Mouse (Mus musculus) lung, embryonic 15.5 days (tissue): ENCODE results near the gene Kdf1. TPM values are rescaled to one million over a fixed set of nuclear protein-coding genes. Genes with fewer than 3 reads are reported as not detected.

Experiments
- ATAC-seq: fragments of 200-750 bp; cut with Nextera tagmentation; 2 replicates; pipeline ENCODE4 v1.8.0; 2017; ENCODE audit warnings: moderate number of reproducible peaks, borderline replicate concordance; ENCODE audit not compliant: low FRiP score, low TSS enrichment; ENCODE audit errors: extremely low read depth
- H3K27ac ChIP-seq: fragments of 300-500 bp; sonication (generic); 2 replicates; pipeline ENCODE4 v1.5.1; 2015; ENCODE audit warnings: moderate library complexity, mild to moderate bottlenecking, inconsistent platforms
- H3K27me3 ChIP-seq: fragments of 300-500 bp; sonication (generic); 2 replicates; pipeline ENCODE4 v1.6.1; 2015; ENCODE audit warnings: inconsistent platforms
- H3K36me3 ChIP-seq: fragments of 300-500 bp; sonication (generic); 2 replicates; pipeline ENCODE4 v1.6.1; 2015; ENCODE audit warnings: inconsistent platforms
- H3K4me1 ChIP-seq: fragments of 300-500 bp; sonication (generic); 2 replicates; pipeline ENCODE4 v1.6.1; 2015; ENCODE audit warnings: inconsistent platforms
- H3K4me2 ChIP-seq: fragments of 300-500 bp; sonication (generic); 2 replicates; pipeline ENCODE4 v1.6.1; 2015; ENCODE audit warnings: inconsistent platforms, mild to moderate bottlenecking, moderate library complexity
- H3K4me3 ChIP-seq: fragments of 300-500 bp; sonication (generic); 2 replicates; pipeline ENCODE4 v1.5.1; 2015; ENCODE audit warnings: mild to moderate bottlenecking, inconsistent platforms
- H3K9ac ChIP-seq: fragments of 300-500 bp; sonication (generic); 2 replicates; pipeline ENCODE4 v1.6.1; 2015; ENCODE audit warnings: inconsistent platforms
- H3K9me3 ChIP-seq: fragments of 300-500 bp; sonication (generic); 2 replicates; pipeline ENCODE4 v1.6.1; 2016; ENCODE audit warnings: inconsistent platforms
- WGBS: fragments of 180-500 bp; shearing (Covaris S2); methylation state at CpG from one replicate; pipeline ENCODE4 v1.1.7; 2015; 5-methylcytosine and 5-hydroxymethylcytosine counted together
- polyA plus RNA-seq: library from polyadenylated mRNA; unstranded; fragments of >200 nt; fragmentation: Nextera tagmentation; extraction: Ambion mirVana; gene quantifications from 2 replicates; pipeline ENCODE4 v1.2.1, GENCODE M21; 2015

Gene Kdf1
- polyA plus RNA-seq, 1 experiment from 2014 or later: 29.7 TPM

GRCm38 (mm10) chr4:133485691-133486425 is 32.9 kb upstream of the Kdf1 start:
- Histone ChIP-seq H3K27ac (no peak overlapping the region), H3K9ac (no peak overlapping the region), H3K36me3 (no peaks in the 10 kb centered on the region), H3K4me3 (no peak overlapping the region), H3K9me3 (no peaks in the 10 kb centered on the region), H3K4me2 (no peak overlapping the region), H3K4me1 (peaks cover 21% of the 10 kb centered on the region), H3K27me3 (peaks cover 14% of the 10 kb centered on the region)
- WGBS: 81% methylated on average over 28 of the region's 28 CpGs
- ATAC-seq: no peak

GRCm38 (mm10) chr4:133486673-133487357 is 31.9 kb upstream of the Kdf1 start:
- Histone ChIP-seq H3K36me3 (no peaks in the 10 kb centered on the region), H3K4me2 (no peak overlapping the region), H3K27me3 (peaks cover 4% of the 10 kb centered on the region), H3K4me3 (no peak overlapping the region), H3K4me1 (peaks cover 29% of the 10 kb centered on the region), H3K27ac (no peak overlapping the region), H3K9me3 (no peaks in the 10 kb centered on the region), H3K9ac (no peak overlapping the region)
- 90% methylated on average over 26 of the region's 26 CpGs for WGBS
- ATAC-seq: no peak

- peaks cover 34% of the 10 kb centered on the region for H3K4me1 ChIP-seq
- ATAC-seq: no peak
- WGBS: 67% methylated on average over 20 of the region's 20 CpGs
- H3K9ac ChIP-seq: no peak overlapping the region
- H3K27me3 ChIP-seq: no peaks in the 10 kb centered on the region
- H3K27ac ChIP-seq: peak overlapping the region; percentile 41
- no peaks in the 10 kb centered on the region for H3K36me3 ChIP-seq
- H3K4me3 ChIP-seq: no peak overlapping the region
- H3K9me3 ChIP-seq: no peaks in the 10 kb centered on the region
- H3K4me2 ChIP-seq: no peak overlapping the region
These were observed 30.0 kb upstream of the Kdf1 start for GRCm38 (mm10) chr4:133488619-133489392.

- peaks cover 1% of the 10 kb centered on the region; the same call in 1 of the 2 replicates for H3K27me3 ChIP-seq
- ATAC-seq: peak; percentile 10; the same call in 1 of the 2 replicates
- no peak overlapping the region for H3K9ac ChIP-seq
- H3K4me2 ChIP-seq: no peak overlapping the region
- H3K36me3 ChIP-seq: no peaks in the 10 kb centered on the region
- H3K9me3 ChIP-seq: no peaks in the 10 kb centered on the region
- peaks cover 26% of the 10 kb centered on the region for H3K4me1 ChIP-seq
- H3K27ac ChIP-seq: peak overlapping the region; percentile 41
- H3K4me3 ChIP-seq: no peak overlapping the region
- 31% methylated on average over 4 of the region's 4 CpGs for WGBS
These were observed 29.1 kb upstream of the Kdf1 start for GRCm38 (mm10) chr4:133489489-133490245.

GRCm38 (mm10) chr4:133491800-133492199 is 27.0 kb upstream of the Kdf1 start:
- H3K4me2 ChIP-seq: no peak overlapping the region
- no peak overlapping the region for H3K9ac ChIP-seq
- no peak overlapping the region for H3K4me3 ChIP-seq
- no peaks in the 10 kb centered on the region for H3K9me3 ChIP-seq
- no peaks in the 10 kb centered on the region for H3K36me3 ChIP-seq
- 35% methylated on average over 10 of the region's 10 CpGs for WGBS
- H3K4me1 ChIP-seq: peaks cover 23% of the 10 kb centered on the region
- H3K27ac ChIP-seq: no peak overlapping the region
- peaks cover 23% of the 10 kb centered on the region for H3K27me3 ChIP-seq
- ATAC-seq: no peak

- H3K4me1 ChIP-seq: peaks cover 36% of the 10 kb centered on the region
- H3K9me3 ChIP-seq: no peaks in the 10 kb centered on the region
- H3K27me3 ChIP-seq: peaks cover 44% of the 10 kb centered on the region
- 17% methylated on average over 10 of the region's 12 CpGs for WGBS
- no peak for ATAC-seq
- no peak overlapping the region for H3K27ac ChIP-seq
- H3K4me2 ChIP-seq: peak overlapping the region; percentile 58
- no peaks in the 10 kb centered on the region for H3K36me3 ChIP-seq
- peak overlapping the region; percentile 28 for H3K4me3 ChIP-seq
- H3K9ac ChIP-seq: no peak overlapping the region
These were observed 24.9 kb upstream of the Kdf1 start for GRCm38 (mm10) chr4:133493895-133494294.

GRCm38 (mm10) chr4:133494432-133494831 is 24.3 kb upstream of the Kdf1 start:
- H3K4me2 ChIP-seq: peak overlapping the region; percentile 58
- H3K27ac ChIP-seq: no peak overlapping the region
- H3K9me3 ChIP-seq: no peaks in the 10 kb centered on the region
- H3K36me3 ChIP-seq: no peaks in the 10 kb centered on the region
- no peak overlapping the region for H3K9ac ChIP-seq
- H3K4me1 ChIP-seq: peaks cover 36% of the 10 kb centered on the region
- H3K4me3 ChIP-seq: peak overlapping the region; percentile 28
- no peak for ATAC-seq
- under 1% methylated on average over 12 of the region's 12 CpGs for WGBS
- H3K27me3 ChIP-seq: peaks cover 49% of the 10 kb centered on the region

GRCm38 (mm10) chr4:133494867-133495266 is 23.9 kb upstream of the Kdf1 start:
- no peaks in the 10 kb centered on the region for H3K36me3 ChIP-seq
- H3K9ac ChIP-seq: no peak overlapping the region
- 58% methylated on average over 4 of the region's 4 CpGs for WGBS
- H3K9me3 ChIP-seq: no peaks in the 10 kb centered on the region
- H3K4me3 ChIP-seq: no peak overlapping the region
- H3K4me1 ChIP-seq: peaks cover 32% of the 10 kb centered on the region
- peaks cover 53% of the 10 kb centered on the region for H3K27me3 ChIP-seq
- ATAC-seq: no peak
- H3K4me2 ChIP-seq: no peak overlapping the region
- no peak overlapping the region for H3K27ac ChIP-seq

GRCm38 (mm10) chr4:133495711-133496110 is 23.1 kb upstream of the Kdf1 start:
- 25% methylated on average over 7 of the region's 7 CpGs for WGBS
- H3K27me3 ChIP-seq: peaks cover 62% of the 10 kb centered on the region
- ATAC-seq: no peak

GRCm38 (mm10) chr4:133496738-133497445 is 21.9 kb upstream of the Kdf1 start:
- ATAC-seq: no peak
- no peak overlapping the region for H3K4me3 ChIP-seq

More at GRCm38 (mm10) chr4:133495711-133496110, 23.1 kb upstream of the Kdf1 start:
- H3K9ac ChIP-seq: no peak overlapping the region
- no peaks in the 10 kb centered on the region for H3K36me3 ChIP-seq
- H3K4me2 ChIP-seq: no peak overlapping the region
- no peak overlapping the region for H3K4me3 ChIP-seq
- H3K4me1 ChIP-seq: peaks cover 31% of the 10 kb centered on the region
- no peak overlapping the region for H3K27ac ChIP-seq
- H3K9me3 ChIP-seq: no peaks in the 10 kb centered on the region

More at GRCm38 (mm10) chr4:133496738-133497445, 21.9 kb upstream of the Kdf1 start:
- H3K4me1 ChIP-seq: peaks cover 23% of the 10 kb centered on the region
- H3K9me3 ChIP-seq: no peaks in the 10 kb centered on the region
- 24% methylated on average over 6 of the region's 6 CpGs for WGBS
- H3K4me2 ChIP-seq: peak overlapping the region; percentile 99; the same call in 1 of the 2 replicates
- no peaks in the 10 kb centered on the region for H3K36me3 ChIP-seq
- no peak overlapping the region for H3K27ac ChIP-seq
- peaks cover 74% of the 10 kb centered on the region for H3K27me3 ChIP-seq
- H3K9ac ChIP-seq: no peak overlapping the region
